Mouse (Mus musculus) gastrocnemius, postnatal 14 days (tissue): ENCODE results near the gene Slc26a10. TPM values are rescaled to one million over a fixed set of nuclear protein-coding genes. Genes with fewer than 3 reads are reported as not detected.

Source experiments
- total RNA-seq, 2 experiments: library from RNA; stranded (reverse); gene quantifications; 2 replicates each; pipeline ENCODE4 v1.2.3; 2021

Slc26a10 gene
- total RNA-seq, 2 experiments from 2014 or later: 3.7 to 7.6 TPM

Other genes with a start within 250 kb of the Slc26a10 start
- 100 to 1,000 TPM in 1 of 2 experiments, 10 to 100 TPM in 1; 98.5 to 102 TPM for gene Ctdsp2, start 201.9 kb downstream of the Slc26a10 start, total RNA-seq
- under 1 TPM; 0.51 to 0.64 TPM for gene Avil, start 179.9 kb downstream of the Slc26a10 start, total RNA-seq
- gene Tsfm, start 149.8 kb downstream of the Slc26a10 start, total RNA-seq: 10 to 100 TPM; 24.8 to 27.9 TPM
- gene Mettl1, start 139.2 kb downstream of the Slc26a10 start, total RNA-seq: 10 to 100 TPM; 11.1 to 14.8 TPM
- under 1 TPM; 0.27 to 0.43 TPM for gene Eef1akmt3, start 139.1 kb downstream of the Slc26a10 start, total RNA-seq
- under 1 TPM; 0.10 to 0.16 TPM for gene Cyp27b1, start 132.4 kb downstream of the Slc26a10 start, total RNA-seq
- 1 to 10 TPM in 1 of 2 experiments, under 1 TPM in 1; 0.82 to 1.2 TPM for gene March9, start 120.5 kb downstream of the Slc26a10 start, total RNA-seq
- gene Cdk4, start 117.1 kb downstream of the Slc26a10 start, total RNA-seq: 10 to 100 TPM; 62.5 to 84.0 TPM
- 10 to 100 TPM; 26.5 to 31.6 TPM for gene Tspan31, start 110.4 kb downstream of the Slc26a10 start, total RNA-seq
- 1 to 10 TPM; 3.4 to 6.7 TPM for gene Agap2, start 105.4 kb downstream of the Slc26a10 start, total RNA-seq
- 10 to 100 TPM; 20.3 to 23.5 TPM for gene Os9, start 59.5 kb downstream of the Slc26a10 start, total RNA-seq
- 1 to 10 TPM; 1.5 to 1.9 TPM for gene B4galnt1, start 15.4 kb downstream of the Slc26a10 start, total RNA-seq
- gene Arhgef25, start 9.4 kb upstream of the Slc26a10 start, total RNA-seq: 10 to 100 TPM; 13.9 to 14.4 TPM
- gene Dtx3, start 15.1 kb upstream of the Slc26a10 start, total RNA-seq: 10 to 100 TPM; 22.2 to 24.8 TPM
- gene Pip4k2c, start 30.9 kb upstream of the Slc26a10 start, total RNA-seq: 1 to 10 TPM; 6.3 to 7.6 TPM
- gene Kif5a, start 82.7 kb upstream of the Slc26a10 start, total RNA-seq: under 1 TPM; 0.45 to 0.53 TPM
- gene Dctn2, start 85.7 kb upstream of the Slc26a10 start, total RNA-seq: 100 to 1,000 TPM in 1 of 2 experiments, 10 to 100 TPM in 1; 99.8 to 103 TPM
- gene Mbd6, start 108.4 kb upstream of the Slc26a10 start, total RNA-seq: 10 to 100 TPM; 16.1 to 17.1 TPM
- gene Mars, start 131.1 kb upstream of the Slc26a10 start, total RNA-seq: 10 to 100 TPM; 50.3 to 56.0 TPM
- 1 to 10 TPM; 1.3 to 2.1 TPM for gene Arhgap9, start 141.3 kb upstream of the Slc26a10 start, total RNA-seq
- gene Gli1, start 161.3 kb upstream of the Slc26a10 start, total RNA-seq: 1 to 10 TPM; 2.3 to 2.7 TPM
- gene Inhbe, start 173.8 kb upstream of the Slc26a10 start, total RNA-seq: not detected
- gene Inhbc, start 189.8 kb upstream of the Slc26a10 start, total RNA-seq: not detected
- gene R3hdm2, start 199.7 kb upstream of the Slc26a10 start, total RNA-seq: 10 to 100 TPM; 84.1 to 89.2 TPM